Mouse (Mus musculus): Measurements from ENCODE around the gene Fam49a. TPM values are rescaled to one million over a fixed set of nuclear protein-coding genes. Genes with fewer than 3 reads are reported as not detected.
"Not testable (repeated sequence)": the region's sequence is repeated elsewhere in the genome, so short reads cannot be mapped to it uniquely, and the experiment has no call there.

Gene Fam49a
- total RNA-seq (2021), result 10 to 100 TPM; 19.7 to 20.0 TPM
- 5.2 and 7.1 TPM in 2 replicates for polyA plus RNA-seq (2012; rRNA removed)
- long read RNA-seq, full-length matches to known transcripts, result 7 of 8 reads
- long read RNA-seq, partial matches to known transcripts, result 1 of 8 reads
- long read RNA-seq, other reads (novel, unspliced or antisense), result 0 of 8 reads

DNA sequence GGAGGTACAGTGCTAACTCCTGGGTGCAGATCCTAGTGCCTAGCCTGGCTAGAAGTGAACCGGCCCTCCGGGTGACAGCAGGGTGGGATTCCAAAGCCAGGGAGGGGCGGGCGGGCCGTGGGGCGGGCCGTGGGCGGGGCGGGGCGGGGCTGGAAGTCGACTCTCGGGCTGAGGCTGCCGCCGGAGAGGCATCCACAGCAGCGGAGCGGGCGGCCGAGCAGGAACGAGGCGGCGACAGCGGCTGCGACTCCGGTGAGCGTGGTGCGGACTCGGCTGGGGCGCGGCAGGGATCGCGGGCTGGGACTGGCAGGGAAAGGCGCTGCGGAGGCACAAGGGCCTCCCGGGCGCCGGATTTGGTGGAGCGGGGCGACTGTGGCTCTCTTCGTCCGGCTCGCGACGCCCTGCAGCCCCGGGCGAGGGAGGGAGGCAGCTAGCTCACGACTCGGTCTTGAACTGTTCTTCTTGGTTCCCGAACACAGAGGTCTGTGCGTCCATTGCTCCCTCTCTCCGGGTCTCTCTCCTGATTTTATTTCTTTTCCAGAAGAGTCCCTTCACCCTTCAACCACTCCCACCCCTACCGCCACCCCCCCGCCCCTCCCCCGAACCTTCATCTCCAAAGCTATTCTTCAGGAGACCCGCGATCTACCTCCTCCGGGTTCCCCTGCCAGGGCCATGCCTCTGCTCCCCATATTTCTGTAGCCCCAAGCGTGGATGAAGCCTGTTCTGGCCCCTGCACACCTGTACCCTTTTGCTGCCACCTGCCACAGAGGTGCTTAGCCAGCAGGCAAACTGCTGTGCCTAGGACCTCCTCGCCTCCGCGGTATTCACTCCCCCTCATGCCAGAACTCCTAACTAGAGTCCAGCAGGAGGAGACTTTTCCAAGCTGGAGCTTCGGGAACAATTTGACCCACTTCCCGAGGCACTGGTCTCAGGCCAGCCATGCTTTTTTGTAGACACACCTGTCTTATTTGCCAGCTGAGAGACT lies at the start of gene Fam49a:
Gene Fam49a (plus strand): TSS at position 153 of the 985 bp plus-strand sequence.
- DNase-seq, result peak; percentile 91

DNA sequence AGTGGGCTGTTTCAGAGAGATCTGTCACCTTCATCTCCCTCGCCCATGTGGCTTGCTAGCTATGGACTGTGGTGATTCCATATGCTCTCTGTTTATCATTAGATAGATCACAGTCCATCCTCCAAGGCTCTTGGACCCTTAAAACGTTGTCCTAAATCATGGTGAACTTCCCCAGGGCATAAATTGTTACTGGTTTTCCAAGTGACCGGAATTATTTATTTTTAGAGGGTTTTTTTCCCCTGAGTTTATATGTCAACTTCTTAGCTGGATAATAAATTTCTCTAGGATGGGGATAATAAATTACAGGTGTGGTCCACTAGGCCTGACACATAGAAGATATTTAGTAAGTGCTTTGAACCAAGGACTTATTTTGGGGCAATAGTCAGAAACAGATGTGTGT lies 48.4 kb upstream of the Fam49a start:
- no peak for DNase-seq

DNA sequence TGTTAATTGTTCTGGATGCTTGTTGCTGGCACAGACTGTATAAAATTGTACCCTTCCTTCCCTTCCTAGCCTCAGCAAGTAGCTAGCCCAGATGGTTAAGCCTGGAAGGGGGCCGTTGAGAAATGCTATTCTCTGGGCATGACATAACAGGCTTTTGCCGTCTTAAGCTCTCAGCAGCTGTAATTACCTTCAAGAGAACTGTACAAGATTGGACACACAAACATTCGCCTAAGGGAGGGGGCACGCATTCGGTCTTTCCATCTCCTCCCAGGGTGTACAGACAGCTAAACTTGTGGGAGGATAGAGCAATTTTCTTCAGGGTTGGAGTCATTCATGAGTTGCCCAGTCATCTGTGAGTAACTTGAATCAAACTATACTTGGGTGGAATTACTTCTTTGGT lies 43.0 kb upstream of the Fam49a start:
- DNase-seq, result no peak

DNA sequence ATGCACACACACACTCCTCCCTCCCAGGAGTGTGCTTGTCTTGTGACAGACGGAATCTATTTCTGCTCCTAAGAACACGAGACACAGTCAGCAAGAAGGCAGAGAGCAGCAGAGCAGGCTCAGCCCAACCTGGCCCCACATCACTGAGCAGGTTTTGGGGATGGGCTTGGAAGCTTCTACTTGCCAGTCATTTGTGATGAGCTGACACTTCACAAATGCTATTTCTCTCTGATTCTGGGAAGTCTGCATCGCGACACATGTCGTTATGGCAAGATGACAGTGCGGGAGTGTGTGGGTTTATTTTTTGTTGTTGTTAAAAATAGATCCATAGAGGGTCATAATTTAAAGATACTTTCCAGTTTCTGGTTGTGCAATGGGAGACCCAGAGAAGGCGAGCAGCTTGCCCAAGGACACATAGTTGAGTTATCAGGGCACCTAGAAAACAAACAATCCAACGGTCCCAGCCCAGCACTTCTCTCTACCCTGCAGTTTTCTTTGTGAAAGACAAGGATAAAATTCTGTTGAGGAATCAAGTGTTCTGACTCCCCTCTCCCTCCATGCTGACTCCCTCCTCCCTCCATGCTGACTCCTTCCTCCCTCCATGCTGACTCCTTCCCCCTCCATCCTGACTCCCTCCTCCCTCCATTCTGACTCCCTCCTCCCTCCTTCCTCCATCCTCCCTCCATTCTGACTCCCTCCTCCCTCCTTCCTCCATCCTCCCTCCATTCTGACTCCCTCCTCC lies 41.0 kb upstream of the Fam49a start:
- no peak for DNase-seq

DNA sequence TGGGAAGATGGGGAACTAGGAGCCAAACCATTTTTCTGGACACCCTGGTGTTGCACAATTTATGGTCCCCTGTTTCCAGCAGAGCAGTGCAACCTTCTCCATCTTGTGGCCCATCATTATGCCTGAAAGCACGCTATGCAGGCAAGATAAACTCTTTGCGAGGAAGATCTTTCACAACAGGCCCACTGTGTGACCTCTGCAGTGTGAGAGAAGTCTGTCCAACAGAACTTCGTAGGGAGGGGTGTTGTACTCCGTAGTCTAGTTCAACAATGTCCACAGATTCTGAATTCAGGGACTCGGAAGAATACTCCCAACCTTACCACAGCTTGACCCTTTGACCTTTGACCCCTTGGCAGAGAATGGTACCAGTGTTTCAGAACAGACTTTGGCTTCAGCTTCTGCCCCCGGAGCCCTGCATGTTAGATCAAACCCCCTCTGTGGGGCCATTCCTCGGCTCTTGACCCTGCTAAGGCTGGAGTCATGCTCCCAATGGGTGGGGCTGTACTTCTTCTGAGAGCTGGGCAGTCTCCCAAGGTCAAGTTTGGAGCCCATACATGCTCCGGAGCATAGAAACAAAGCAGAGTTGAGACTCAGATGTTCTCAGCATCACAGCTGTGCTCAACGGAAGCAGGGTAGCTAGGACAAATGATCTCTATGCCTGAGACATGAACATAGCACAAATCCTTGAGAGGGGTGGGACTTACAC lies 39.2 kb upstream of the Fam49a start:
- DNase-seq, result no peak

DNA sequence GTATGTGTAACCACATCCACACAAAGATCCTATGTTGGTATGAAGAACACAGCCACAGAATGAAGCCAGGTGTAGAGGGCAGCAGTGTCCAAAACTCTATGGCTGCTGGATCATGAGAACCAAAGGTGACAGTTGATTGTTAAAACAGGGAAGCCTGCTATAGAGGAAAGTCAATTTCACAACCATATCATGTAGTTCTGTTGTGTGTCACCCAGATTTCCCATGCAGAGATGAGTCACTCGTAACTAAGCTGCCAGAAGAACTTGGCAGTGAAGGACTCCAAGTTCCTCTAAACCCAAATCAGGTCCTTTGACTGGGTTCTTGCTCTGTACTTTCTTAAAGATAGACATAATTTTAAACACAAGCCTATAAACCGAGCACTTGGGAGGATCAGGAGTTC lies 38.6 kb upstream of the Fam49a start:
- peak; percentile 68 for DNase-seq

DNA sequence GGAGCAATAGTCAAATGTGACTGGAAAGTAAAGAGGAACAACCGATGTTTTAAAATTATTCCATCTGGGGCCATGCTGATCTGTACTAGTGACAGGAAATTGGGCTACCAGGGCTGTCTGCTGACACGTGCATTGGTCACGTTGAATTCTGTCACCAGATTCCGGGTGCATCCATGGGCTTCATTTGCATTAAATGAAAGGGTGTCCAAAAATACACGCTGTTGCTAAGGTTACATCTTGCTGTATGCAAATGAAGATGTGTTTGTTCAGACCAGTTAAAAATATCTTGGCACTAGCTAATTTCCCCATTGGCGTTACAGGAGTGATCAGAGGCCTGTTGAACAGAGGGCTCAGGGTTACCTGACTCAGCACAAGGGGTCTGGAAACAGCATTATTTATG lies 36.2 kb upstream of the Fam49a start:
- no peak for DNase-seq

DNA sequence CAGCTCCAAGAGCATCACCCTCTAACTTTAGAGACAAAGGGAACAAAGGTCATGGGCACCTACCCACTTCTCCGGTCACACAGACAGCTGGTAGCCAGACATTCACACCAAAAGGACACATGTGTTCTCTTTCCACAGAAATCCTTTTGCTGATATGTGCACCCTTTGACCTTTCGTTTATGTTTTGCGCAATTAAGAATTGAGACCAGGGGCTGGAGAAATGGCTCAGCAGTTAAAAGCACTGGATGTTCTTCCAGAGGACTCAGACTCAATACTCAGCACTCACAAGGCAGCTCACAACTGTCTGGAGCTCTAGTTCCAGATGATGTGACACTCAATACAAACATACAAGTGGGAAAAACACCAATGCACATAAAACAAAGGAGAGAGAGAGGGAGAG lies 34.3 kb upstream of the Fam49a start:
- no peak for DNase-seq

DNA sequence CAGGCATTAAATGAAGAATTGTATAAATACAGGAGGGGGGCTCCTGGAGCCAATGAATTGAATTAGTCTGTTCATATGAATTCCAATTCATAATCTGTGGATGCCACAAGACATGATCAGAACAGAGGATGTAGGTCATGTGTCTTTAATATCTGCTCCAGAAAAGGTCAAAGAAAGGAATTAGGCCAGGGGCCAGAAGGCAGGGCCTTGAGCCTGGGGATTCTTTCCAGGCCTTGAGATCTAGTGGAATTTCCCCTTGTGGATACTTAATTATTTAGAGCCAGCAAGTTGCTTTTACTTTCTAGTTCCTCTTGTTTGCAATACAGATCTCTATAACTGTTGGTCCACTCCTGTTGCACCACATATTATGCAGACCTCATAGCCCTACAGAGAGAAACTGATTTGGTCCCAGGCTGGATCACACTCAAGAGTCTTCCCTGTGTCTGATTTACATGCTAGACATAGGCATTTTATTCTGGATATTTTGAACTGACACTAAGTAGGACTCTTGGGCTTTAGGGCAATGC lies 31.8 kb upstream of the Fam49a start:
- peak; percentile 66 for DNase-seq

DNA sequence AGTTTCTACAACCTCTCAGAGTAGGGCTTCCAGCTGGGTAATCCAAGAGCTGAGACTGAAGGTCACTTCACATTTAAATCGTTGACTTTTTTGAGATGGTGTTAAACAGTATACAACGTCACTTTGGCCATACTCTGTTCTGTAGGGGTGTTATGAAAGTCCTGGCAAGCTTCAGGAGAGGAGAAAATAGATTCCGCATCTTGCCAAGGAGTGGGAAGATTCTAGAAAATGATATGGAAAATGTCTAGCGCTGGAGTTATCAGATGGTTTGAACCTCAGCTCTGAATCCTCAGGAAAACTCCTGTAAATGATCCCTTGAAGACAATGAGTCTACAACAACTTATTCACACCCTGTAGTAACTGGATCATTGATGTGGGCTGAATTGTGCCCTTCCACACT lies 29.8 kb upstream of the Fam49a start:
- no peak for DNase-seq

DNA sequence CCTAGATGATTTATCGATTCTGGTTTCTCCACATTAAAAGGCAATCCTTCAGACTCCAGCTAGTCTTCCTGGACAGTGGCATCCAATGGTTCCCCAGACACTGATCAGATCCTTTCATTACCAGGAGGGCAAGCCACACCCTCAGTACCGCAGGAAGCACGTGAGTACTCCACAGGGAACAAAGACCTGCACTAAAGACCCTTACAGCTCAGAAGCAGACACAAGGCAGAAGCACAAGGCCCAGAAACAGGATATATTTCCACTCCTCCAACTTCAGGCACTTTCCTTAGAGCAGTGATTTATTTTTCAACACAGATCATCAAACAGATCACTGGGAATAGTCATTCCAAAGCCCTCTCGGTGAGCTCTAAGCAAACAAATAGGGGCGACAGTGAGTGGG lies 25.0 kb upstream of the Fam49a start:
- DNase-seq, result no peak

DNA sequence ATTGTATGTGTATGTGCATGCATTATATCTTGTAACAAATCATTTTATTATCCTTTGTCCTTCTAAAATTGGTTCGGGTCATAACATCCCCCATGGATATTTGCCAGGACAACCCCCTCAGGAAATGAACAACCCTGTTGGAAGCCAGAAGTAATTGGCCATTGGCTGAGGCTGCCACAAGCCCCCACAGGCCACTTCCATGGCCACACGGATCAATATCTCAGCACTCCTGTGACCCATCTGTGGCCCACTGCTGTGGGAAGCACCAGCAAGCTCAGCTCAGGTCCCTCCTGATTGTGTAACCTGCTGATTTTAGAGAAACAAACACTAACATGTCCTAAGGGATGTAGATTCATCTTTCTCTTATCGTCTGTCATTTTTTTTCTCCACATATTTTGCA lies 22.4 kb upstream of the Fam49a start:
- DNase-seq, result no peak

DNA sequence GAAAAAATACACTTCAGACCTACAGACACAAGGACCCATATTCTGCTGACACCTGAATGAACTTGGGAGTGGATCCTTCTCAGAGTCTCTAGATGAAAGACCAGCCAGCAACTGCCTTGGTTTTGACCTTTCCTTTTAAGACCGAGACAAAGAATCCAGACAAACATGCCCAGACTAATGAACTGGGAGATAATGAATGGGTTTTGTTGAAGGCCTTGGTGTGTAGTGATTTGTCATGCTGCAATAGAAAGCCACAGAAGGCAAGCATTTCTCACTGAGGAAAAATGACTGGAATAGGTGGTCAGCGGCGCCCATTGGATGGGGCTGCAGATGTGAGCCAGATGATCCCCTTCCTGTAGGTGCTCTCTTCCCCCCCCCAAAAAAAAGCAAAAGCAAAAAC lies 18.8 kb upstream of the Fam49a start:
- DNase-seq, result peak; percentile 33

DNA sequence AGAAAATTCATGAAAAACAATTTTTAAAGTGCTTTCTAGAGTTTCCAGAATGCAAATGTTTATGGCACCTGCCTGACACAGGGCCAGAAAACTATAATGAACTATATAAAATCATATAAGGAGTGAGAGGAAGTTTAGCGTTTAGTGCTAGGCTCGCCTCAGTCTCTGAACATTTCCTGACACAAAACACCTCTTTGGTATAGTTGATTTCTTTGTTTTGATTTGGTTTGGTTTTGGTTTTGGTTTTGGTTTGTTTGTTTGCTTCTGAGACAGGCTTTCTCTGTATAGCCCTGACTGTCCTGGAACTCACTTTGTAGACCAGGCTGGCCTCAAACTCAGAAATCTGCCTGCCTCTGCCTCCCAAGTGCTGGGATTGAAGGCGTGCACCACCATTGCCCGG lies 14.9 kb upstream of the Fam49a start:
- not testable (repeated sequence) for DNase-seq

DNA sequence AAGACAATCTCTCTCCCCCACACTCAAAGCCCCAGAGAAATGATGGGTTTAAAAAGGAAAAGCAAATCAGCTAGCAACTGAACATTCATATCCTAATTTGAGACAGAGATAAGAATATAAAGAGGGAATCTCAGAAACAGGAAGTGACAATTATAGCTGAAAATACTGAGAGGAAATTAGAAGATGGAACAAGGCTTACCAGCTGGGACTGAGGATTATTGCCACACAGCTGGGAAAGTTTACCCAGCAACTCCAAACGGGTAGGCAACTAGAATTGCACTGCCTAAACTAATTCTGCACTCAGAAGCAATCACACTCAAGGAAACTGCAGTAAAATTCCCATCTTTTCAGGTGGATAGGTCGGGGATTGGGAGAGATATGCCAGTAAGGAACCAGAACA lies 12.4 kb upstream of the Fam49a start:
- DNase-seq, result no peak

DNA sequence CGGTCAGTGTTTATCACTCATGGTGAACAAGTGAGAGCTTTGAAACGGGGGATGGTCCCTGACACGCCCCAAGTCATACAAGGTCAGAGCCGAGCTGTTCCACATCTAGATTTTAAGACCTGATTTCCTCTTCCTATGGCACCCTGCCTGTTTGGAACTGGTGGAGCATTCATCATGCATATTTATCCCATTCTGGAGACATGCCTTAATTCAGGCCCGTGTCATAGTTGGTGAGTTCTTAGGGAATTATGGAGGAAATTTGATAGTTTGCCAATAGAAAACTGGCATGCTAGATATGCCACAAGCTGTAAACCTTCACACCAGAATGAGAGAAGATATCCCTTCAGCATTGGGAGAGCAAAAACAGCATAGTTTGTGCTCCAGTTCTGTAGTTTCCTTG lies 8.4 kb upstream of the Fam49a start:
- no peak for DNase-seq

DNA sequence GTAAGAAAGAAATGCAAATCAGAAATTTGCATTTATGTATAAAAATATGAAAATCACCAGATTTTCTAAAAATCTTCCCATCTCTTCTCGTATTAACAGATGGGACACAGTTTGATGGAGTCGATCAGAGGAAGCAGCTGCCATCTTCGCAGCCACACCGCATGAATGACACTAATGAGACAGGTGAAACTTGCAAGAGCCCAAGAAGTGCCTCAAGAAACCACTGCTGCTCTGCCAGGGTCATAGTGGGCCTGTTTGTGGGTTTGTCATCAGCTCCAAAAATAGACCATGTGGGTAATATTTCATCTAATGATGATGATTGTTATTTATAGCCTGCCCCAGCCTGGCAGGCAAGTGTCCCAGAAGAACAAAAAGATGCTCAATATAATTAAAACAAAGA lies 7.8 kb upstream of the Fam49a start:
- DNase-seq, result no peak

DNA sequence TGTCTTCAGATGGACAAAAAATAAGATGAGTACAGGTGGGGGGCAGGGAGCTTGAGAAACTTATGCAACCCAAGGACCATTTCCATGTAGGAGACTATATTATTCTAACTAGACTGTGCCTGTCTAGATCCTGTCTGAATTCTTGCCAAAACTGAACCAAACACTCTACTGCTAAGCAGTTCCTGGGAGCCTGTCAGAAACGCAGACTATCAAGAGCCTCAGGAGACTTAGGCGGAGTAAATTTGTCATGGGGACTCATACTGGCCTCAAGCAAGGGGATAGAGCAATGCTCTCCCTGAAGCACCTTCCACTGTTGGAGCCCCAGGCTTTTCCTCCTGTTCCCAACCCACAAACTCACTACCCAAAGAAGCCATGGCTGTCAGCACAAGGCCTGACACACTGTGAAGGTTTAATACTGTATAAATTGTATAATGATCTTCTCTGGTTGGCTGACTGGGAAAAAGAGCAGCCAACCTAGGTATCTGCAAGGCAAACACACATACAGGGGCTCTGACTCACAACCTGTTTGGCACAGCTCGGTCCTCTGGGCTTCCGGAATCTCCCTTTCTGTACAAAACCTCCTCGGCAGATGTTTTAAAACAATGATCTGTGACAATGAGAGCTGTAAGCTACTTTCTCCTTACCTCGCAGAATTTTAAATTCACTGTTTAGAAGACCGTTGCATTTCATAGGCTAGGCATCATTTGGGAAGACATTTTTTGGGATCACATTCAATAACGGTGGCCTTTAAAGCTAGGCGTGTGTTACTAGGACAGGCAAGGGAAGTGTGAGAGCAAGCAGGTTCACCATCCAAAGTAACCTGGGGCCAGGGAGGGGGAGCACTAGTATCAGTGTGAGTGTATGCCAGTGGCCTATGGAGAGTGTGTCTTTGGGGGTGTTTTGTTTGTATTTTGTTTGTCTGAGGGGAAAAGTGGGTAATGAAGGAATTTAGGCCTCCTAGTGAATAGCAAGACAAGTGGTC lies 669 bp upstream of the Fam49a start:
- DNase-seq, result peak; percentile 37

DNA sequence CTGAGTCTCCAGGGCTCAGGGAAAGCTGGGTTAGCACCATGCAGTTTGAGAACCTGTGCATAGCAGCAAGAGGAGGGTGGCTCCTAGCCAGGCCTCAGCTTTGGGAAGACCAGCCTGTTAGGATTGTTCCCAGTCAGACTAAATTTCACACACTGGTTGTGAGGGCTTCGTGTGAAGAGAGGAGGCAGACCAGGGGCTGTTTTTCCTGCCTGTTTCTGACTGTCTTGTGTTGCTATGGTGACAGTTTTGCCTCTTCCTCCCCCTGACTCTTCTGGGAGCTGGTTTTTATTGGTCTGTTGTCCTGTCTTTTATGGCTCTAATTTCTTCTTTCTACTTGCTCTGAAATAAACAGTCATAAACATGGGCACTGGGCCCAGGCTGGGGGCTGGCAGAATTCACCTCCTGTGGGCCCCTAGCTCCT lies 1.4 kb downstream of the Fam49a start:
- peak; percentile 34 for DNase-seq

DNA sequence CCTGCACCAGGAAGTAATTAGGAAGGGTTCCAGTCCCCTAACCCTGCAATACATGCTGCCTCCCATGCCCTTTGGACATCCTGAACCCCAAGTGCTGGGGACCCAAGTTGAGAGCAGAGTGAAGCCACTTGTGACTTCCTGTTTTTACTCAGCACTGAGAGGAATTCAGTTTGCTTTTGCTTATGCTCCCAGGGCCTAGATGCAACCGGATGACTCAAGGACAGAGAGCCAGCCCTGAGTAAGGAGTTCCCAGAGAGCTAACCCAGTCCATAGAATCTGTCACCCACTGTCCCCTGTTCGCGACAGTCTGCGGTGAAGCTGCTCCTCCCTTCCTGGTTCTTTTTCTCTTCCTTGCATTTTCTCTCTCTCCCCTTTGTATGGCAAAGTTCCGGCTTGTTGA lies 2.2 kb downstream of the Fam49a start:
- DNase-seq, result peak; percentile 56

DNA sequence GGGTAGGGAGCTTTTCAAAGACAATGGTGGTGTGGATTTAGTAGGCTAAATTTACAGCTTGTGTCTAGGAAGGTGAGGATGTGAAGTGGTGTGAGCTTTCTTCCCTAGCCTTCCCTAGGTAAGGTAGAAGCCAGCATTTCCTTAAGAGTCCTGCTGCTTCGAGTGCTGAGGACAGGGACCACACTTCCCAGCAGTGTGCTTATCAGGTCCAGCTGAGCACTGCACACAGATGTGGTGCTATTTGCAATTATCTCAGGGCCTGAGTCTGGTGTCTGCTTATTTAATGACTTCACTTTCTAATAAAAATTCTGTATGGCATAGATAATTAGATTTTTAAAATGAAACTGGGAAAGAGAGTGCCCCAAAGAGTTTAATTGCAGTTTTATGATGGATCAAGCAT lies 4.6 kb downstream of the Fam49a start:
- DNase-seq, result no peak

Data from adrenal gland, adult 2 months (tissue).